8 mouse cellular contexts compared by ENCODE assay signal in the genomic region with DNA sequence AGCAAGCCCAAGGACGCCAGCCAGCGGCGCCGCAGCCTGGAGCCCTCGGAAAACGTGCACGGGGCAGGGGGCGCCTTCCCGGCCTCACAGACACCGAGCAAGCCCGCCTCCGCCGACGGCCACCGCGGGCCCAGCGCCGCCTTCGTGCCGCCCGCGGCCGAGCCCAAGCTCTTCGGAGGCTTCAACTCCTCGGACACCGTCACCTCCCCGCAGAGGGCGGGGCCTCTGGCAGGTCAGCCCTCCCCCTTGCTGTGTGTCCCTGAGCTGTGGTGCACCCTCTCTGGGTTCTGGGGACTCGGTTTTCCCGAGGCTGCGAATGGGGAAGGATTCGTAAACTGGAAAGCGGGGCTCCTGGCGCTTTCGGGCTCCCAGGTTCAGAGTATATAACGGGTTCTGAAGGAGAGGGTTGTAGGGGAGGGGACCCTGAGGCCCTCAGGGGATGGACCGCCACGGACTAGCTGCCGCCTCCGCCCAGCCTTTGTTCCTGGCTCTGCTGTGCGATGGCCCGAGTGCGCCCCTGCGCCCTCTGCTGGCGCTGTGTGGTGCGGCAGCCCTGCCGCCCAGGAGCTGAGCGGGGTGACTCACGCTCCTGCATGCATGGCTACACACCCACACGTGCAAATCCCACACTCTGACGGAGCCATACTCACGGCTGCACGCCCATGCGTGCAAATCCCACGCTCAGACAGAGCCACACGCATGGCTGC. TPM values are rescaled to one million over a fixed set of nuclear protein-coding genes. Genes with fewer than 3 reads are reported as not detected.
A peak's percentile ranks its signal among the peaks of the same experiment; 100 is the strongest.
DNase-seq lines count a peak whose midpoint lies in the region; ATAC-seq and TF ChIP-seq lines count a peak whose summit lies in the region.

No protein-coding gene starts in this region.

- peak overlapping the region; percentile 17 for H3K4me3 ChIP-seq in hindbrain, embryonic 11.5 days (ENCODE audit: low read depth, low read length)
- peak overlapping the region; percentile 51 for H3K4me3 ChIP-seq in lung, embryonic 16.5 days (ENCODE audit: low read length)
- H3K4me3 ChIP-seq in thymus, adult 2 months (ENCODE audit: control insufficient read depth, insufficient read depth, low read length), result peak overlapping the region; percentile 47

- WGBS in hindbrain, embryonic 11.5 days, result under 1% methylated on average over 56 of the region's 56 CpGs
- WGBS in lung, embryonic 16.5 days, result 1% methylated on average over 56 of the region's 56 CpGs
- WGBS in thymus, adult 2 months, result 2% methylated on average over 56 of the region's 56 CpGs

- 0 out of 2 replicates have a peak, but pooled peaks have one; percentile 20 for TF ChIP-seq POLR2A in thymus, adult 2 months (IDR thresholded peaks at IDR 0.05; ENCODE audit: control insufficient read depth, extremely low read depth, insufficient read depth, low read length, poor library complexity)

- H3K9me3 ChIP-seq in hindbrain, embryonic 11.5 days (ENCODE audit: control insufficient read depth, low read length), result no peaks in the 10 kb centered on the region
- H3K9me3 ChIP-seq in lung, embryonic 16.5 days (ENCODE audit: control insufficient read depth, low read length), result no peaks in the 10 kb centered on the region

- no peaks in the 10 kb centered on the region for H3K36me3 ChIP-seq in hindbrain, embryonic 11.5 days (ENCODE audit: control insufficient read depth, insufficient read depth, low read length)
- peaks cover 8% of the 10 kb centered on the region for H3K36me3 ChIP-seq in lung, embryonic 16.5 days (ENCODE audit: control insufficient read depth, insufficient read depth, low read length)
- no peaks in the 10 kb centered on the region for H3K36me3 ChIP-seq in thymus, adult 2 months (ENCODE audit: control insufficient read depth, insufficient read depth, low read length)

- DNase-seq in Muller cell, postnatal 12 days (ENCODE audit: inconsistent ontology term), result peak; percentile 95
- peak; percentile 86 for DNase-seq in cerebellum, adult 9-11 months
- DNase-seq in frontal cortex, adult 2 months (ENCODE audit: extremely low spot score in 1 of 2, low spot score in 1 of 2), result peak; percentile 88 to 98
- peak; percentile 96 for DNase-seq in hindbrain, embryonic 11.5 days (ENCODE audit: low spot score)
- peak; percentile 95 for DNase-seq in layer of hippocampus, adult 9-11 months
- DNase-seq in ovary, adult 18-20 months (ENCODE audit: low spot score), result peak; percentile 80
- peak; percentile 90 for DNase-seq in thymus, adult 2 months

- H3K27me3 ChIP-seq in hindbrain, embryonic 11.5 days (ENCODE audit: control insufficient read depth, insufficient read depth, low read length), result no peaks in the 10 kb centered on the region
- H3K27me3 ChIP-seq in lung, embryonic 16.5 days (ENCODE audit: control insufficient read depth, insufficient read depth, low read depth, low read length), result no peaks in the 10 kb centered on the region
- peaks cover 4% of the 10 kb centered on the region; the same call in 1 of the 2 replicates for H3K27me3 ChIP-seq in thymus, adult 2 months (ENCODE audit: control insufficient read depth, insufficient read depth, low read length)

- H3K27ac ChIP-seq in hindbrain, embryonic 11.5 days (ENCODE audit: low read depth, low read length), result peak overlapping the region; percentile 61
- H3K27ac ChIP-seq in lung, embryonic 16.5 days (ENCODE audit: low read length), result peak overlapping the region; percentile 64
- no peak overlapping the region for H3K27ac ChIP-seq in thymus, adult 2 months (ENCODE audit: control insufficient read depth, insufficient read depth, low read length)

- ATAC-seq in hindbrain, embryonic 11.5 days (ENCODE audit: low FRiP score), result peak; percentile 85
- ATAC-seq in lung, embryonic 16.5 days (ENCODE audit: low read depth), result peak; percentile 90

- peak; percentile 99 for TF ChIP-seq CTCF in thymus, adult 2 months (IDR thresholded peaks at IDR 0.05; ENCODE audit: borderline replicate concordance, control insufficient read depth, extremely low read depth, insufficient read depth, low read length, poor library complexity)

- H3K4me1 ChIP-seq in hindbrain, embryonic 11.5 days (replicated peaks; ENCODE audit: control insufficient read depth, insufficient read depth, low read length), result peaks cover 21% of the 10 kb centered on the region
- peaks cover 37% of the 10 kb centered on the region for H3K4me1 ChIP-seq in lung, embryonic 16.5 days (replicated peaks; ENCODE audit: control insufficient read depth, insufficient read depth, low read length)
- peaks cover 13% of the 10 kb centered on the region; the same call in 1 of the 2 replicates for H3K4me1 ChIP-seq in thymus, adult 2 months (replicated peaks; ENCODE audit: control insufficient read depth, insufficient read depth, low read length)

- H3K9ac ChIP-seq in hindbrain, embryonic 11.5 days (ENCODE audit: low read depth, low read length), result peak overlapping the region; percentile 73
- H3K9ac ChIP-seq in lung, embryonic 16.5 days (ENCODE audit: low read length), result peak overlapping the region; percentile 71

- H3K4me2 ChIP-seq in hindbrain, embryonic 11.5 days (replicated peaks; ENCODE audit: low read depth, low read length), result peak overlapping the region; percentile 47
- peak overlapping the region; percentile 72 for H3K4me2 ChIP-seq in lung, embryonic 16.5 days (ENCODE audit: low read depth, low read length)

RNA-seq across cellular contexts. Expression of gene Src, which starts 39.0 kb away (rescaled TPM):
- 82.0 and 91.2 TPM in 2 replicates for polyA plus RNA-seq in frontal cortex, adult 2 months (2012; rRNA removed)
- 13.0 and 14.4 TPM in 2 replicates for polyA plus RNA-seq in hindbrain, embryonic 11.5 days (2014; fragmentation: Nextera tagmentation; extraction: Ambion mirVana)
- 20.9 and 21.1 TPM in 2 replicates for polyA plus RNA-seq in lung, embryonic 16.5 days (2015; fragmentation: Nextera tagmentation; extraction: Ambion mirVana)
- 24.6 and 25.1 TPM in 2 replicates for polyA plus RNA-seq in thymus, adult 2 months (2012; rRNA removed)
